Mouse (Mus musculus) olfactory bulb, adult 2 months (tissue): ENCODE results near the gene Cfap73. TPM values are rescaled to one million over a fixed set of nuclear protein-coding genes. Genes with fewer than 3 reads are reported as not detected.

ENCODE experiments used
- H3K27ac ChIP-seq: fragments of 200-500 bp; 2 replicates; pipeline ENCODE4 v1.5.1; 2012; ENCODE audit warnings: low read depth, low read length; ENCODE audit not compliant: insufficient read depth
- H3K4me1 ChIP-seq: fragments of 200-500 bp; 2 replicates; pipeline ENCODE4 v1.6.1; 2012; ENCODE audit warnings: low read length; ENCODE audit not compliant: control insufficient read depth, insufficient read depth
- H3K4me3 ChIP-seq: fragments of 200-500 bp; 2 replicates; pipeline ENCODE4 v1.5.1; 2012; ENCODE audit warnings: mild to moderate bottlenecking, low read depth, low read length, moderate library complexity; ENCODE audit not compliant: insufficient read depth
- CTCF ChIP-seq: fragments of 200-500 bp; IDR thresholded peaks from 2 replicates; pipeline ENCODE4 v1.5.1; 2012; ENCODE audit warnings: low read depth, mild to moderate bottlenecking, low read length, moderate library complexity; ENCODE audit not compliant: insufficient read depth
- POLR2A ChIP-seq: fragments of 200-500 bp; IDR thresholded peaks from 2 replicates; pipeline ENCODE4 v1.6.1; 2012; ENCODE audit warnings: mild to moderate bottlenecking, low read depth, low read length, moderate library complexity; ENCODE audit not compliant: insufficient read depth
- WGBS: fragments of 180-500 bp; shearing (Covaris S2); methylation state at CpG from one replicate; pipeline ENCODE4 v1.1.7; 2018; 5-methylcytosine and 5-hydroxymethylcytosine counted together
- polyA plus RNA-seq: library from polyadenylated mRNA; stranded (reverse); fragments of >200 nt; gene quantifications from 2 replicates; pipeline ENCODE4 v1.2.4, GENCODE M21; 2012; ENCODE audit warnings: low replicate concordance; ENCODE audit not compliant: missing spikeins, insufficient read depth, insufficient read length

The Cfap73 gene
- polyA plus RNA-seq, 1 experiment, result not detected

GRCm38 (mm10) chr5:120599625-120600024, 34.4 kb downstream of the Cfap73 start:
- TF ChIP-seq CTCF (no peak), POLR2A (no peak)
- Histone ChIP-seq H3K4me3 (no peak overlapping the region), H3K27ac (no peak overlapping the region), H3K4me1 (no peaks in the 10 kb centered on the region)
- 98% methylated on average over 6 of the region's 6 CpGs for WGBS

GRCm38 (mm10) chr5:120594485-120594884, 39.5 kb downstream of the Cfap73 start:
- WGBS, result 84% methylated on average over 6 of the region's 6 CpGs
- H3K4me3 ChIP-seq, result no peak overlapping the region
- H3K27ac ChIP-seq, result no peak overlapping the region
- H3K4me1 ChIP-seq, result no peaks in the 10 kb centered on the region
- TF ChIP-seq CTCF (no peak), POLR2A (no peak)

GRCm38 (mm10) chr5:120592141-120592540, 41.9 kb downstream of the Cfap73 start:
- 77% methylated on average over 7 of the region's 7 CpGs for WGBS
- H3K4me1 ChIP-seq, result peaks cover 6% of the 10 kb centered on the region
- TF ChIP-seq POLR2A (no peak), CTCF (no peak)
- H3K27ac ChIP-seq, result no peak overlapping the region
- H3K4me3 ChIP-seq, result no peak overlapping the region

GRCm38 (mm10) chr5:120590356-120591010, 43.6 kb downstream of the Cfap73 start:
- H3K4me1 ChIP-seq, result peaks cover 10% of the 10 kb centered on the region
- WGBS, result 77% methylated on average over 16 of the region's 16 CpGs
- H3K27ac ChIP-seq, result no peak overlapping the region
- no peak for TF ChIP-seq POLR2A
- no peak for TF ChIP-seq CTCF
- H3K4me3 ChIP-seq, result no peak overlapping the region

GRCm38 (mm10) chr5:120588569-120589094, 45.4 kb downstream of the Cfap73 start, which contains the start of the genes Tpcn1 and Iqcd:
Tpcn1 (minus strand) TSS chr5:120588673.
Iqcd (plus strand) TSS chr5:120589016.
- Histone ChIP-seq H3K4me3 (peak within 1 kb of the TSS; percentile 58), H3K4me1 (peaks cover 17% of the 10 kb centered on the region), H3K27ac (peak within 1 kb of the TSS; percentile 32; the same call in 1 of the 2 replicates)
- TF ChIP-seq CTCF (no peak), POLR2A (peak; percentile 95)
- under 1% methylated on average over 35 of the region's 35 CpGs for WGBS

GRCm38 (mm10) chr5:120587940-120588568, 46.0 kb downstream of the Cfap73 start:
- peaks cover 17% of the 10 kb centered on the region for H3K4me1 ChIP-seq
- under 1% methylated on average over 29 of the region's 29 CpGs for WGBS
- H3K27ac ChIP-seq, result peak overlapping the region; percentile 32; the same call in 1 of the 2 replicates
- H3K4me3 ChIP-seq, result peak overlapping the region; percentile 58
- TF ChIP-seq CTCF (no peak), POLR2A (no peak)

- no peak for TF ChIP-seq POLR2A
- no peak for TF ChIP-seq CTCF
- H3K4me1 ChIP-seq, result peaks cover 17% of the 10 kb centered on the region
- 8% methylated on average over 9 of the region's 9 CpGs for WGBS
- H3K4me3 ChIP-seq, result peak overlapping the region; percentile 58
- H3K27ac ChIP-seq, result no peak overlapping the region
Observed at GRCm38 (mm10) chr5:120587616-120587926, 46.5 kb downstream of the Cfap73 start.

GRCm38 (mm10) chr5:120586741-120587615, 47.1 kb downstream of the Cfap73 start:
- TF ChIP-seq CTCF, result no peak
- no peak for TF ChIP-seq POLR2A
- 4% methylated on average over 17 of the region's 17 CpGs for WGBS
- H3K4me3 ChIP-seq, result peak overlapping the region; percentile 58
- no peak overlapping the region for H3K27ac ChIP-seq
- peaks cover 17% of the 10 kb centered on the region for H3K4me1 ChIP-seq

- Histone ChIP-seq H3K27ac (no peak overlapping the region), H3K4me3 (no peak overlapping the region), H3K4me1 (peaks cover 21% of the 10 kb centered on the region)
- no peak for TF ChIP-seq POLR2A
- no peak for TF ChIP-seq CTCF
- 55% methylated on average over 15 of the region's 15 CpGs for WGBS
Observed at GRCm38 (mm10) chr5:120584968-120585367, 49.1 kb downstream of the Cfap73 start.
